Mouse (Mus musculus): ENCODE measurements around the gene F12.

GRCm38 (mm10) chr13:55413333-55413732 lies 13.3 kb downstream of the F12 start:
- TF ChIP-seq CTCF (IDR thresholded peaks at IDR 0.05 in 2 of 3, conservative IDR thresholded peaks at IDR 0.05 in 1 of 3; ENCODE audit: control insufficient read depth in 1 of 3, insufficient read depth in 1 of 3, low read depth in 2 of 3, low read length in 3 of 3, poor library complexity in 1 of 3, severe bottlenecking in 1 of 3) (no peak), ZMIZ1 (IDR thresholded peaks at IDR 0.05; ENCODE audit: low read depth, low read length) (no peak), CHD2 (IDR thresholded peaks at IDR 0.05; ENCODE audit: low read length) (no peak), MAX (IDR thresholded peaks at IDR 0.05; ENCODE audit: low read length) (no peak), POLR2A (IDR thresholded peaks at IDR 0.05; ENCODE audit: control insufficient read depth in 1 of 2, insufficient read depth in 1 of 2, low read depth in 1 of 2, low read length in 2 of 2, poor library complexity in 1 of 2) (no peak), EP300 (IDR thresholded peaks at IDR 0.05; ENCODE audit: low read depth in 1 of 2, low read length in 2 of 2) (peak; percentile 59 to 66; a peak in 3 of 4 replicates), JUND (IDR thresholded peaks at IDR 0.05; ENCODE audit: low read depth, low read length) (no peak), GATA1 (IDR thresholded peaks at IDR 0.05; ENCODE audit: low read depth, low read length) (peak; percentile 35; the same call in 1 of the 2 replicates), ZC3H11A (IDR thresholded peaks at IDR 0.05; ENCODE audit: low read depth, low read length) (no peak), USF1 (IDR thresholded peaks at IDR 0.05; ENCODE audit: low read depth, low read length) (no peak)

Measured in MEL (cell line).